Mouse (Mus musculus): ENCODE data around the gene Rnf150.

Rnf150 gene

DNA sequence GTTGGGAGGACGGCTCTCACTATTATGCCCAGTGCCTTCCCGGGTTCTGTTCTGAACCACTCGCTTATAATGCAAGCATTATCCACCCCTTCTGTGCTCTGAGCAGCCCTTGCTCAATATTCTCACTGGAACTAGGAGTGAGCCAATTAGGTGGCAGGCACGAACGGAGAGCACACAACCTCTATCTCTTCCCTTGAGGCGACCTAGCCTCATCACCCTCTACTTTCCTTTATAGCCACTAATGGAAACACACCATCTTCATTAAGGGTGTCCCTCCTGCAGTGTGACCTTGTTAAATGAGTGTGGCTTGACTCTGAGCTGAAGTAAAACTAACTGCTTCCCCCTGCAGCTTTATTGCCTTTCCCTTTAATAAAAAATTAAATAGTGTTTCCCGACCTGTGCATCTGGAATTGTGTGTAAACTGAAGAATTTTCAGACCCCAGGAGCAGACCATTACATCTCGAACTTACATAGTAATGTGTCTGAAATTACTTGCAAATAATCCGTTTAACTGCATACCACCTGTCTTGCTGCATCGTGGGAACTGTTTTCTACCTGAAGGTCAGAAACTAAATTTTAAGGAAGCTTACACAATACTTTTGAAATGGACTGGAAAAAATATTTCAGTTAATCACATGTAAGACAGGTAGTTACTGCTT is 26.0 kb downstream of the Rnf150 start:
- no peak for DNase-seq (ENCODE audit: extremely low spot score)

DNA sequence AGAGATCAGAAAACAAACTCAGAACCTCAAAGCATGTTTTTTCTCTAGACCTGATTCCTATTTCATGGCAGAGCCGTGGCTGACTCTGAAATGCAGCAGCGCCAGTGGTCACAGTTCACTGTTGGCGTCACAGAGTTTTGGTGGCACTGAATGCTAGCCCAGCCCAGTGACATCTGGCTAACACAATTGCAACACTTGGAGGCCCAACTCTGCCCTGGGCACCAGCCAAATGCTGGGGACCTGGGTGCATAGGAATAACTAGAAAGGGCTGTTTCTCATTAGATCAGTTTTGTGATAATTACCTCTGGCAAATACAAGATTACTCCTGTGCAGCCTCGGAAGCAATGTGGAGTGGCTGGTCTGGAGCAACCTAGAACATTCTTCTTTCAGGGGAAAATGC is 31.9 kb downstream of the Rnf150 start:
- no peak for DNase-seq (ENCODE audit: extremely low spot score)

DNA sequence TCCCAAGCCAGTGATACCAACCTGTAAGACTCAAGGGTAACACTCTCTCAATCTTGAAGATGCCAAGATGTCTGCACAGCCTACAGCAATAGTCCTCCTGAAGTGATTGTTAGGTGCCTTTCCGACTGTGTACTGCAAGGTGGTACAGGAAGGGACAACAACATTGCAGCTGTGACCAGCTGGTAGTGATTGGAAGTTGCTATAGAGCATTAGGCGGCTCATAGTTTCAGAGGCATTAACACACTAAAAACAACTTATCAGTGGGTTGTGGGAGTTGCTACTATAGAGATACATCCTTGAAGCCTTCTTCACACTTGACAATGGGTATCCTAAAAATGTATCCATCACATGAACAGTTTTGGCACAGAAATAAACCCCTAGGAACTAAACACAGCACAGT is 33.6 kb downstream of the Rnf150 start:
- DNase-seq (ENCODE audit: extremely low spot score): no peak

DNA sequence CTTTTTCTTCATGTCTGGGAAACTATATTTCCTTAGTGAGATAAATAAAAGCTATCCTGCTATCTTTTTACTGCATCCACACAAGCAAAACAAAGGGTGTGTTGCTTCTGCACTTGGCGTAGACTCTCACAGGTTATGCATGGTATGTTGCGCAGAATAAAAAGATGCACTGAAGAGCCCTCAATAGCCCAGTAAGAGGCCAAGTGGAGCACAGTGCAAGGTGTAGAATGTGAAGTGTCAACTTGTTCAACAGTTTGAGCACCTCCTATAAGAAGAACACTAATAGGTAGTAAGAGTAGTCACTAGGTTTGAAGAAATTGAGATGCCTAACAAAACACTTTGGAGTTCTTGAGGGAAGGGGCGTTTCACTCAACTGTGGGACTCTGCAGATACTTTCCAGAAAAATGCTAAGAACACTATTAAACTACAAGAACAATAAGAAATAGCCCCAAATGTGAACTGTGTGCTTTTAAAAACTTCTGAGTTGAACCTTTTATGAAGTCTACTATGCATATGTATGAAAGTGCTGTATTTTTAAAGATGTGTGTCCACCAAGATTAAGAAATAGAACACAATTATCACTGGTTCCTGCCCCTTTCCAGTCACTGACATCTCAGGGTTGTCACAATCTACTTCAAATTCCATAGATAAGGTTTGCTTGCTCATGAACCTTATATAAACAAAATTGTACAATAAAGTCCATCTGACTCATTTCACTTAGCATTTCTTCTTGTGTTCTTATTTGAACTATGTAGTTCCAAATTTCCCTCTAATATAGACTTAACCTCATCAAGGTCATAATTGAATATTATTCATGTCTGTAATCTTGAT is 34.7 kb downstream of the Rnf150 start:
- no peak for DNase-seq (ENCODE audit: extremely low spot score)

DNA sequence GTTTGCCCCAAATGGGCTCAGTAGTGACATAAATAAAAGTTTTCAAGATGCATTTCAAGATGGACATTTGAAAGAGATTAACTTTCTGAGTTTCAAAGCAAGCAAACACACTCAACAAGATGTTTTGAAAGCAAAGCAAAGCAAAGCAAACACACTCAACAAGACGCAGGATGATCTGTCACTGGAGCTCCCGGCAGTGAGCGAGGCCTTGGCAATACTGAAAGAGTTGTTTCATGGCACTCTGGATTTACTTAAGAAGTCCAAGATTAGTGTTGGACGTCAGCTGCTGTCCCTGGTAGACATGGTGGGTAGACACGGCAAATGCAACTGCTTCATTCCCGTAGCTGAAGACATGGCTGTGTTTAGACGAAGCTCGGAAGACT is 35.3 kb downstream of the Rnf150 start:
- DNase-seq (ENCODE audit: extremely low spot score): no peak

DNA sequence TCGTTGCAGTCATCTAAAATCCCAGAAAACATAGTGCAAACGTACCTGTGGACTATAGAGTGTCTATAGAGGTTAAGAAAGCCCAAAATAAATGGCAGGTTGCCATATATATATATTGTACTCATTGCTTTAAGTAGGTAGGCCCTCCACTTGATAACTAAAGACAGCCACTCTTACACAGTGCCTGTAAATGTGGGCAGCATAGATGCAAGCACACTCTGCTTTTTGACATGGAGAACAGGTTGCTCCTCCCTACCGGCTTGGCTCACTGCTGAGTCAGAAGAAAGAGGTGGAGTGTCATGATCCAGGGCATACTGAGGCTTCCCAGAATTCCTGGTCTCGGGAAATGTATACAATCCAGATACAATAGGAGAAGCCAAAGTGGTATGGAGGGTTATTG is 37.8 kb downstream of the Rnf150 start:
- no peak for DNase-seq (ENCODE audit: extremely low spot score)

DNA sequence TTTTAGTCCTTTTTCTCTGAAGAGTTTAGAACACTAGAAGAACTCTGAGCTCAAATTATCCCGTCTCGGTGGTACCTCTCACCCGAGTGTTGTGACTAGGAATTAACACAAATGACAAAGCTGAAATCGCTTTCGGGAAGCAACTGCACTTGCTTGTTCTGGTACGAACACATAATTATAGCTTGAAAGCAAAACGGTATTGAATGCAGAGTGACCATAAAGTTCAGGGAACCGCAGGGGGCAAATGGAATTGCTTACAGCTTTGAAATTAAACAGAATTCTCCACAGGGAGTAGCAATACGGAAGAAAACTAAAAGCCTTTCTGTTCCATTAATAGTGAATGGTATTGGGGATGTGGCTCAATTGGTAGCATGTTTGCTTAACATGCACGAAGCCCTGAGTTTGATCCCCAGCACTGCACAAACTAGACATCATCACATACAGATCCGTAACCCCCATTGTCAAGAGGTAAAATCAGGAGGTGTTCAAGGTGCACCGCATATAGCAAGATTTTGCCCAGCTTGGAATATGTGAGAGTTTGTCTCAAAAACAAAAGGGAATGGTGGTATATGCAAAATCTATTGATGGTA is 38.5 kb downstream of the Rnf150 start:
- no peak for DNase-seq (ENCODE audit: extremely low spot score)

DNA sequence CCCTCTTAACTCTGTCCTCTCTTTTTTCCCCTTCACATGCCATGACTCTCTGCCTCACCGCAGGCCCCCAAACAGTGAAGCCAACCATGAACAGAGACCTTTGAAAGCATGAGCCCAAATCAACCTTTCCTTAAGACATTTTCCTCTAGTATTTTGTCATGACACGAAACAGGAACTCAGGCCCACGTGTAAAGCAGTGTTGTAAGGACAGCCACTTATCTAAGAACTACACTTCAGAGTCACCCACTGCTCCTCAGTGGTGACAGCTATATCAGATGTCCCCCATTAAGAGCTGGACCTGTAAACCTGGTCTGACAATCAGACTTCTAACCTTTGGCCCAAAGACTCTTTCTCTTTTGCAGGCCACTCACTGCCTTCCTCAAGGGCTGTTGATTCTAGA is 40.3 kb downstream of the Rnf150 start:
- DNase-seq (ENCODE audit: extremely low spot score): no peak

DNA sequence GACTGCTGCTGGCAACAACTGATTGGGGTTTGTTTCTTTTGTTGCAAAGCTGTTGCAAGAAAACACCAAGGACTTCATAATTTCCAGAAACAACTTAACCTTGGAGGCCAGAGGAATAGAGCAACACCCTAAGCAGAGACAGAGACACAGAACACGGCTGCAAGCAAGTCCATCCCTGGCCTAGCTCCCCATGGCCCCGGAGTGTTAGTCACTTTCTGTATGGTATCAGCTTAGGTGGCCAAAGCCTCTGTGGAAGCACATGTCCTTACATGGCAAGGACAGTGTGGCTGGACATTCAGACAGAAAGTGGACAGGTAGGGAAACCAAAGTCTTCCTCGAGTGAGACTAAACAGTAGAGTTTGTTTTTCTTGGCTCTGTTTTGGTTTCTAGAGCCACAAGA is 44.1 kb downstream of the Rnf150 start:
- DNase-seq (ENCODE audit: extremely low spot score): no peak

DNA sequence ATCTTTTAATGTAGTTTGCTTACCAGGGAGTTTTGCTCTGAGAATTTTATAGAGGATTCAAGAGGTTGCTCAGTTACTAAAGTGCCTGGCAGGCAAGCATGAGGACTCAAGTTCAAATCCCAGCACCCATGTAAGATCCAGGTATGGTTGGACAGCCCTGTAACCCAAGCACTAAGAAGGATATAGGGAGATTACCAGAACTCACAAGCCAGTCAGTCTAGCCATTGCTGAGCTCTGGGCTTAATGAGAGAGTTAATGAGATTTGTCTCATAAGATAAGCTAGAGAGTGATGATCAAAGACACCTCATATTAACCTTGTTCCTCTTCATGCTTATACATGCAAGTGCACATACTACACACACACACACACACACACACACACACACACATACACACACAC is 48.3 kb downstream of the Rnf150 start:
- DNase-seq (ENCODE audit: extremely low spot score): no peak

DNA sequence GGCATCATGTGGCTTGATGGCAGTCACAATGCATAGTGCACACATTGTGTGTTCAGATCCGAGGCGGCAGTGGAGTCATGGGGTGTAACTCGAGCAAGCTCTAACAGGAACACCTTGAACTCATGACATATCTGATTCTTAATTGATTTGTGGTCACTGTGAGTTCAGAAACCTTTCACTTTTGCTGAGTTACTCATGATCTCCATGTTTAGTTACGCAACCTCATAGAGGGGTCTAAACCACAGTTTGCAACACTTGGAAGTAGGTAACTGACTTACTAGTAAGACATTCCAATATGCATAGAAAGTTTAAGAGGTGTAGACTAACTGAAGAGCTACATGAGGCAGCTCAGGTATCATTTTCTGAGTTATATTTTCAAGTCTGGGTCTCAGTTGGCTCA is 49.1 kb downstream of the Rnf150 start:
- DNase-seq (ENCODE audit: extremely low spot score): no peak

DNA sequence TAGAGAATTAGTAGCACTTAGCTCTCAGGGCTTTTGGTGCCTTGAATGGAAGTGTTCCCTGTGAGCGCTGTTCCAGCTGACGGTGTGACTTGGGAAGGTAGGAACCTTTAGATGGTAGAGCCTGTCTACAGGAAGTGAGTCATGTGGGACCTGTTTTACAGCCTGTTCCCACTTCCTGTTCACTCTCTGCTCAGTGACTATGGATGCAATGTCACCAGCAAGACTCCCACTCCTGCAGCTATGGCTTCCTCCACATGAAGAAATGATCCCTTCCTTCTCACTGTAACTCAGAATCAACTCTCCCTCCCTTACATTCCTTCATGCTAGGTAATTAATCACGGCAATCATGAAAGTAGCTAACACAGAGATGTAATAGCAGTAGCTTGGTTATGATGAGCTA is 51.4 kb downstream of the Rnf150 start:
- no peak for DNase-seq (ENCODE audit: extremely low spot score)

DNA sequence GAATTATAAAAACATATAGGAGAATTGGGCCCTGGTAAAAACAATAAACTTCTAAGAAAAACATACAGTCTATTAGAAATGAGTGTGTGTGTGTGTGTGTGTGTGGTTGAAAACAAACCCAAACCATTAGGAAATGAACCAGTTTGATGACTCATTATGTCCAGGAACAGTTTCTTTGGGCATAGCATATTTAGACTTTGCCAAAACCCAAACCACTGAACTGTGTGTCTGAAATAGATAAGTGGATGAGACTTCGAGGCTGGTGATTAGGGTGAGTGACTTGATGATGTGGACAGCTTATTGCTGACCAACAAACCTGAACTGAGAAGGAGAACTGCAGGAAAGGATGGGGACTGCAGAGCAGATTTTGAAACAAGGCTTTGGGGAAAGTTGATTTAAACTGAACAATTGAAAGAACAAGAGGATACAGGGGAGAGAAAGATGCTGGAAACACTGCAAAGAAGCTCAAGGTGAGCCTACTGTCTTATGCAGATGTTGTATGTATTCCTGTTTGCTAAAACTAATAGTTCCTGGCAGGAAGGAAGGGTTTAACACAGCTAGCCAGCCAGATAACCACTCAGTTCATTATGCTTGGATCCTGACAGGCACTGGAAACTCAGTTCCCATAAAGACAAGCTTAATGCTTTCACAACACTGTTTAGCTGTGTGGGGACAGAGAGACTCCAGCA is 53.8 kb downstream of the Rnf150 start:
- DNase-seq (ENCODE audit: extremely low spot score): no peak

DNA sequence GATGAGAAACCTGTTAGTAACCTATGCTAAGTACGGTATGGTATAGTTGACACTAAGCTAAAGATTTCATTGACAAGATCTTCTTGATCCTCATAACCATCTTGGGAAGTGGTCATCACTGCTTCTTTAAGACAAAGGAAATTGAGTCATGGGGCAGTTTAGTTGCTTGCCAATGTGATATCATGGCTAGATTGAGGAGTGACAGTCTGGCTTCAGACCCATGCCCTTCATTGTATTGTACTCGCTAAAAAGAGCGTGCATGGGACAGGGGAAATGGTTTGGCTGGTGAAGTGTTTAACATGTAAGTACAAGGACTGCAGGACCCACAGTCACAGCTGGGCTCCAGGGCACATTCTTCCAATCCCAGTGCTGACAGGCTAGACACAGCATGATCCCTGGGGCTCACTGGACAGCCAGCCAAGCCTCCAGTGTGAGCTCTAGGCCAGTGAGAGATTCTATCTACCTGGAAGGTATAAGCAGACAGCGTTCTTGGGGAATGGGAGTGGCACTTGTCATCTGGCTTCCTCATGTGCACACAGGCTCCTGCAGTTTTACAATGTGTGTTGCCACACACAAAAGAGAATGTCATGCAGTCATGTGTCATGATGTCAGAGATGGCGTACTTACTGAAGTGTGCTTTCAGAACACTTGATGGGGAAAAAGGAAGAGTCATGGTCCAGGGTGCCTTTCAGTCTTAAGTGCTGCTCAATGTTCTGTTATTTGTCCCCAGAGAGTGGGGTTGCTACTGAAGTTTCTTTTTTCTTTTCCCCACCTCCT is 54.6 kb downstream of the Rnf150 start:
- DNase-seq (ENCODE audit: extremely low spot score): no peak

DNA sequence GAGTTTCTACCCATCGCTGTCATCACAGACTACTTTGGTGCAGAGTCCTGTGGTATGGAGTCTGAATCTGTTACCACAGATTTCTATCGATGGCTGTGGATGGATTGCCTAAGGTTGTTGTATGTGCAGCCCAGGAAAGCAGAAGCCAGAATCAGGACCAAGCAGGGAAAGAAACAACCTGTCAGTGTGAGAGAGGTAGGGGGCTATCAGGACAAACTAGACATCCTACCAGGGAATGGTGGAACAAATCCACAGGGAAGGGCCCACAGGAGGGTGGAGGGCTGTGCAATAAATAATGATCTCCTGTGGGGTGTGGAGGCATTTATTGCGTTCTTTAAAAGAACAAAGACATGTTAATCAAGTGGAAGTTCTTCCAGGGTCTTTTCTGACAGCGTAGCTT is 56.5 kb downstream of the Rnf150 start:
- no peak for DNase-seq (ENCODE audit: extremely low spot score)

DNA sequence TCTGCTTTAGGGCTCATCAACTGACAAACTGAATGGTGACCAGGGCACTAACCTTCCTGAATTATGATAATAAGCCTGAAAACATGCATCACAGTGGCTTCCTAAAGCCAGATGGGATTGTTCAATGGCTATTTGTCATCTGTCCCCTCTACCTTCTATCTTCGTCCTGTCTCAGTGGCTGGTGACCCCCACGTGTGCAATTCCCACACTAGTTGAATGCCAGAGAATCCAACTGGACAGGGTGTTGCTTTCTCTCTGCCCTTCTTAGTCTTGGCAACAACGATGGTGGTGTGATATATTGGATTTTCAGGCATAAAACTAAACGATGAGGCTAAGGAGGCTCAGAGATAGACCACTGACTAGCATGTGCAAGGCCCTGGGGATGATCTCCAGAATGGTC is 57.0 kb downstream of the Rnf150 start:
- no peak for DNase-seq (ENCODE audit: extremely low spot score)

DNA sequence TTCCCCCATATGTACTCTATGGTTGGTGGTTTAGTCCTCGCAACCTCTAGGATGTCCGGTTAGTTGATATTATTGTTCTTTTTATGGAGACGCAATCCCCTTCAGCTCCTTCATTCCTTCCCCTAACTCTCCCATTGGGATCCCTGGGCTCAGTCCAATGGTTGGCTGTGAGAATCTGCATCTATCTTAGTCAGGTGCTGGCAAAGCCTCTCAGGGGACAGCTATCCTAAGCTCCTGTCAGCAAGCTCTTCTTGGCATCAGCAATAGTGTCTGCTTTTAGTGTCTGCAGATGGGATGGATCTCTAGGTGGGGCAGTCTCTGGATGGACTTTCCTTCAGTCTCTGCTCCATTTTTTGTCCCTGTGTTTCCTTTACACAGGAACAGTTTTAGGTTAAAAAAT is 62.1 kb downstream of the Rnf150 start:
- DNase-seq (ENCODE audit: extremely low spot score): no peak

DNA sequence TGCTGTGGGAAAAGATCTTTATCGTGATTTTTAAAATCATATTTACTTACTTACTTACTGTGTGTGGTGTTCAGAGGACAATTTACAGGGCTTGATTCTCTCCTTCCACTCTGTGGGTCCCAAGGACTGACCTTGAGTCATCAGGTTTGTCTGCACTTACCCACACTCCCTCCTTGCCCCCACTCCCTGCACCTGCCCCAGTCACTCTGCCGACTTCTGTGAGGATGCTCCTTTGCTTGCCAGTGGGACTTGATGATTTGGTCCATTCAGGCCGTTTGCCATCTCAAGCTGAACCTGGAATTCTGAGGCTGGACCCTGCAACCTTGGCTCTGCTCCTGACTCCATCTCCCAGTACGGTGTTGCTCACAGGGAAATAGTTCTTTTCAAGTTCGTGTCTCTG is 63.4 kb downstream of the Rnf150 start:
- DNase-seq (ENCODE audit: extremely low spot score): no peak

DNA sequence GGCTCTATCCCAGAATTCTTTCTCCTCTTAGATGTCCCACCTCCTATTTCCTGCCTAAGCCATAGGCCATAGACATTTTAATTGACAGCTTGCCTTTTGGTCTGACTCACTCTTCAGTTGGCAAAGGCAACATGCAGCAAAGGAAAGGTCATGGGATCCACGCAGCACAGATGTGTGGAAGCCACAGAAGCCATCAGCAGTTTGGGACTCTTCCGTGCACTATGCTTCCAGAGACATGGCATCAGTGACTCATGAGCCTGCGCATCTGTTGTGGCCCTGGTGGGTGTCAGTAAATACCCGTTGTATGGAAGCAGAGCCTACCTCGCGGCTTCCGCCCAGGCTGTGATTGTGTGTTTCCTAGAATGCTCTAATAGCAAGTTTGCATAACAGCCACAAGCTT is 68.4 kb downstream of the Rnf150 start:
- DNase-seq (ENCODE audit: extremely low spot score): no peak

DNA sequence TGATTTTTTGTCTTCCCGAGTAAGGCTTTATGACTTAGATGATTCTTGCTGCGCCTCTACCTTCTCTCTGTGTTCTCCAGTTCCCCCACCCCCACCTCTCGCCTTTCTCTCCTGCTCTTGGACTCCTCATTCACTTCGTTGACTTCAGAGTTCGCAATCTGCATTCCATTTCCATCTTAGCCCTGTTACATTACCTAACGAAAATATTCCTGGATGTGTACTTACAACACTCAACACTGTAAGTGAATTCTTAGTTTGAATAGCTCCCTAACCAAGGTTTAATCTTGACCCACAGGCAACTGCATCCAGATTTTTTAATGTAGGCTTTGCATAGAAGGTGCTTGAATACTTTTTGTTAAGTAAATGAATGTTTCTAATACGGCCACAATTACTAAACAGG is 73.0 kb downstream of the Rnf150 start:
- DNase-seq (ENCODE audit: extremely low spot score): no peak

DNA sequence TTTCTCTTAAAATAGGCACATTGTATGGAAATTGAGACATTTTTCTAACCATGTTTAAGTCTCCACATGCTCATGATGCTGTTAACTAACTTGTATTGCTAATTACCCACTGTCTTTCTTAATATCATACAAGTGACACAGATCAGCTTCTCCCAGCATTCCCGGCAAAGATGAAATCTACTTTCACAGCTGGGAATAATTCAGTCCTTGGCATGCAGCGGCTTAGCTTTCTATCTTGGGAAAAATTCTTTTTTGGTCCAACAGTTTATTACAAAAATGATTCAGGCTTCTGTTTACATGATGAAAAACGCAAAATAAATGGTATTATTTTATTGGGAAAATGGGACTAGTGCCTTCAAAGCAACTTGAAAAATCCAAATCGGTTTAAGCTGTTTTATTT is 73.7 kb downstream of the Rnf150 start:
- no peak for DNase-seq (ENCODE audit: extremely low spot score)

DNA sequence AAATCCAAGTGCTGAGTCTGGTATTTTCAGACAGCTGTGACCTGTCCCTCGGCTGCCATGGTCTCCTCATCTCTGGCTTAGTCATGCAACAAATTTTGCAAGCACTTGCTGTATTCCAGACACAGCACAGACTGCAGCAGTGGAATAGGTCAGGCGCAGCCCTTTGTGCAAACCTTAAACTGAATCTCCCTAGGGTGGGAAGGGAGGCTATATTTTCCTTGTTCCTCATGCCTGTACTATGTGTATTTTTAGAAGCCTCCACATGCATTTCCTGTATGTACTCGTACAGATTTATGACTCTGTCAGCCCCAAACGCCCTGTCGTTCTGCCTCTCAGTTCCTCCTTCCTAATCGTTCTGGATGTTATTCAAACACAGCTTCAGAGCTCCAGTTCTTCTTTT is 76.8 kb downstream of the Rnf150 start:
- no peak for DNase-seq (ENCODE audit: extremely low spot score)

Data from embryo, embryonic 9.5 days (tissue).